Mouse (Mus musculus): ENCODE results near the gene Fxyd4.

The Fxyd4 gene

GRCm38 (mm10) chr6:117891369-117892160 is 45.9 kb downstream of the Fxyd4 start:
- peak; percentile 78 for DNase-seq (ENCODE audit: low read depth, low spot score)

GRCm38 (mm10) chr6:117890257-117890656 is 47.2 kb downstream of the Fxyd4 start:
- no peak for DNase-seq (ENCODE audit: low read depth, low spot score)

- no peak for DNase-seq (ENCODE audit: low read depth, low spot score)
Observed at GRCm38 (mm10) chr6:117888642-117889096, 48.8 kb downstream of the Fxyd4 start.

GRCm38 (mm10) chr6:117888032-117888431 is 49.5 kb downstream of the Fxyd4 start:
- DNase-seq (ENCODE audit: low read depth, low spot score), result no peak

- DNase-seq (ENCODE audit: low read depth, low spot score), result no peak
Observed at GRCm38 (mm10) chr6:117885943-117886342, 51.5 kb downstream of the Fxyd4 start.
